Mouse (Mus musculus): ENCODE measurements around the gene Tspyl3. TPM values are rescaled to one million over a fixed set of nuclear protein-coding genes. Genes with fewer than 3 reads are reported as not detected.

Gene Tspyl3
- total and polyA plus RNA-seq, 2 experiments, result 0.37 to 0.43 TPM

- 46% methylated on average over 10 of the region's 10 CpGs for WGBS
- Histone ChIP-seq H3K27ac (replicated peaks; ENCODE audit: insufficient read depth, low read depth, low read length) (no peak overlapping the region), H3K79me2 (ENCODE audit: control insufficient read depth, insufficient read depth, low read length) (peaks cover 6% of the 10 kb centered on the region; the same call in 1 of the 2 replicates), H3K9ac (ENCODE audit: low read depth, low read length) (no peak overlapping the region), H3K4me1 (ENCODE audit: control insufficient read depth, insufficient read depth, low read length) (peaks cover 26% of the 10 kb centered on the region), H3K27me3 (ENCODE audit: control insufficient read depth, insufficient read depth, low read length) (no peaks in the 10 kb centered on the region), H3K36me3 (ENCODE audit: control insufficient read depth, insufficient read depth, low read length) (peaks cover 25% of the 10 kb centered on the region), H3K4me3 (ENCODE audit: insufficient read depth, low read depth, low read length) (no peak overlapping the region)
- peak; percentile 68 for DNase-seq (ENCODE audit: extremely low read depth, low read depth, low spot score)
- TF ChIP-seq POLR2A (IDR thresholded peaks at IDR 0.05; ENCODE audit: extremely low read depth, insufficient read depth, low read length) (no peak), CTCF (IDR thresholded peaks at IDR 0.05; ENCODE audit: low read depth, low read length) (no peak)
These were observed 45.9 kb downstream of the Tspyl3 start for GRCm38 (mm10) chr2:153179126-153179860.

GRCm38 (mm10) chr2:153177188-153177587, 48.1 kb downstream of the Tspyl3 start:
- Histone ChIP-seq H3K4me1 (ENCODE audit: control insufficient read depth, insufficient read depth, low read length) (peaks cover 26% of the 10 kb centered on the region), H3K27ac (replicated peaks; ENCODE audit: insufficient read depth, low read depth, low read length) (peak overlapping the region; percentile 72), H3K36me3 (ENCODE audit: control insufficient read depth, insufficient read depth, low read length) (peaks cover 10% of the 10 kb centered on the region), H3K4me3 (ENCODE audit: insufficient read depth, low read depth, low read length) (no peak overlapping the region), H3K9ac (ENCODE audit: low read depth, low read length) (no peak overlapping the region), H3K79me2 (ENCODE audit: control insufficient read depth, insufficient read depth, low read length) (peaks cover 9% of the 10 kb centered on the region; the same call in 1 of the 2 replicates), H3K27me3 (ENCODE audit: control insufficient read depth, insufficient read depth, low read length) (no peaks in the 10 kb centered on the region)
- DNase-seq (ENCODE audit: extremely low read depth, low read depth, low spot score), result peak; percentile 81
- TF ChIP-seq CTCF (IDR thresholded peaks at IDR 0.05; ENCODE audit: low read depth, low read length), result no peak
- TF ChIP-seq POLR2A (IDR thresholded peaks at IDR 0.05; ENCODE audit: extremely low read depth, insufficient read depth, low read length), result no peak
- WGBS, result 28% methylated on average over 3 of the region's 3 CpGs

GRCm38 (mm10) chr2:153175995-153176570, 49.2 kb downstream of the Tspyl3 start:
- H3K36me3 ChIP-seq (ENCODE audit: control insufficient read depth, insufficient read depth, low read length), result peaks cover 4% of the 10 kb centered on the region
- no peak overlapping the region for H3K9ac ChIP-seq (ENCODE audit: low read depth, low read length)
- 21% methylated on average over 8 of the region's 8 CpGs for WGBS
- TF ChIP-seq CTCF (IDR thresholded peaks at IDR 0.05; ENCODE audit: low read depth, low read length) (no peak), POLR2A (IDR thresholded peaks at IDR 0.05; ENCODE audit: extremely low read depth, insufficient read depth, low read length) (no peak)
- peak; percentile 80 for DNase-seq (ENCODE audit: extremely low read depth, low read depth, low spot score)
- peaks cover 26% of the 10 kb centered on the region for H3K4me1 ChIP-seq (ENCODE audit: control insufficient read depth, insufficient read depth, low read length)
- peaks cover 14% of the 10 kb centered on the region; the same call in 1 of the 2 replicates for H3K79me2 ChIP-seq (ENCODE audit: control insufficient read depth, insufficient read depth, low read length)
- H3K4me3 ChIP-seq (ENCODE audit: insufficient read depth, low read depth, low read length), result no peak overlapping the region
- H3K27me3 ChIP-seq (ENCODE audit: control insufficient read depth, insufficient read depth, low read length), result no peaks in the 10 kb centered on the region
- H3K27ac ChIP-seq (replicated peaks; ENCODE audit: insufficient read depth, low read depth, low read length), result peak overlapping the region; percentile 55

Other genes starting within 250 kb of the Tspyl3 start
- gene Pdrg1, start 210.0 kb downstream of the Tspyl3 start, total RNA-seq (2014; rRNA removed), result 10.9 and 14.4 TPM in 2 replicates
- 23.7 and 28.3 TPM in 2 replicates for gene Pdrg1, start 210.0 kb downstream of the Tspyl3 start, polyA plus RNA-seq (2012; rRNA removed)
- not detected in 2 replicates for gene Xkr7, start 193.6 kb downstream of the Tspyl3 start, total RNA-seq (2014; rRNA removed)
- gene Xkr7, start 193.6 kb downstream of the Tspyl3 start, polyA plus RNA-seq (2012; rRNA removed), result not detected in 2 replicates
- gene Ccm2l, start 159.5 kb downstream of the Tspyl3 start, total RNA-seq (2014; rRNA removed), result 2.3 and 2.5 TPM in 2 replicates
- gene Ccm2l, start 159.5 kb downstream of the Tspyl3 start, polyA plus RNA-seq (2012; rRNA removed), result 3.4 and 5.5 TPM in 2 replicates
- 7.7 and 8.1 TPM in 2 replicates for gene Hck, start 117.0 kb downstream of the Tspyl3 start, total RNA-seq (2014; rRNA removed)
- 2.8 and 5.7 TPM in 2 replicates for gene Hck, start 117.0 kb downstream of the Tspyl3 start, polyA plus RNA-seq (2012; rRNA removed)
- gene Tm9sf4, start 64.1 kb downstream of the Tspyl3 start, total RNA-seq (2014; rRNA removed), result 28.0 and 37.1 TPM in 2 replicates
- 38.8 and 45.5 TPM in 2 replicates for gene Tm9sf4, start 64.1 kb downstream of the Tspyl3 start, polyA plus RNA-seq (2012; rRNA removed)
- 0.74 and 1.1 TPM in 2 replicates for gene Plagl2, start 16.0 kb upstream of the Tspyl3 start, total RNA-seq (2014; rRNA removed)
- 1.5 and 1.7 TPM in 2 replicates for gene Plagl2, start 16.0 kb upstream of the Tspyl3 start, polyA plus RNA-seq (2012; rRNA removed)
- 6.9 and 10.1 TPM in 2 replicates for gene Pofut1, start 16.1 kb upstream of the Tspyl3 start, total RNA-seq (2014; rRNA removed)
- 8.4 and 14.2 TPM in 2 replicates for gene Pofut1, start 16.1 kb upstream of the Tspyl3 start, polyA plus RNA-seq (2012; rRNA removed)
- 5.4 and 5.6 TPM in 2 replicates for gene Kif3b, start 66.0 kb upstream of the Tspyl3 start, total RNA-seq (2014; rRNA removed)
- 2.8 and 2.9 TPM in 2 replicates for gene Kif3b, start 66.0 kb upstream of the Tspyl3 start, polyA plus RNA-seq (2012; rRNA removed)
- gene Asxl1, start 120.4 kb upstream of the Tspyl3 start, total RNA-seq (2014; rRNA removed), result 6.2 and 8.9 TPM in 2 replicates
- 3.3 and 4.7 TPM in 2 replicates for gene Asxl1, start 120.4 kb upstream of the Tspyl3 start, polyA plus RNA-seq (2012; rRNA removed)